Mouse (Mus musculus) intestine, embryonic 14.5 days (tissue): ENCODE data around the gene Ryr1. TPM values are rescaled to one million over a fixed set of nuclear protein-coding genes. Genes with fewer than 3 reads are reported as not detected.

ENCODE experiments used
- ATAC-seq: fragments of 200-750 bp; cut with Nextera tagmentation; replicated peaks from 2 replicates; pipeline ENCODE4 v1.8.0; 2017; ENCODE audit warnings: low read depth, moderate number of reproducible peaks, moderate TSS enrichment, moderate library complexity; ENCODE audit not compliant: low FRiP score, low TSS enrichment
- DNase-seq: peaks from one replicate; pipeline ENCODE4 v3.0.0-alpha.2; 2018; ENCODE audit warnings: low spot score
- H3K27ac ChIP-seq: fragments of 300-500 bp; sonication (generic); 2 replicates; pipeline ENCODE4 v1.5.1; 2014; ENCODE audit warnings: low read depth, mild to moderate bottlenecking, control low read depth
- H3K27me3 ChIP-seq: fragments of 300-500 bp; sonication (generic); replicated peaks from 2 replicates; pipeline ENCODE4 v1.6.1; 2014; ENCODE audit warnings: low read length, control low read depth; ENCODE audit not compliant: control insufficient read depth, insufficient read depth
- H3K36me3 ChIP-seq: fragments of 300-500 bp; sonication (generic); 2 replicates; pipeline ENCODE4 v1.6.1; 2014; ENCODE audit warnings: low read length, control low read depth; ENCODE audit not compliant: control insufficient read depth, insufficient read depth
- H3K4me1 ChIP-seq: fragments of 300-500 bp; sonication (generic); replicated peaks from 2 replicates; pipeline ENCODE4 v1.6.1; 2014; ENCODE audit warnings: low read length, control low read depth, mixed read lengths; ENCODE audit not compliant: control insufficient read depth, insufficient read depth
- H3K4me2 ChIP-seq: fragments of 300-500 bp; sonication (generic); 2 replicates; pipeline ENCODE4 v1.6.1; 2014; ENCODE audit warnings: low read length
- H3K4me3 ChIP-seq: fragments of 300-500 bp; sonication (generic); 2 replicates; pipeline ENCODE4 v1.5.1; 2014; ENCODE audit warnings: low read depth, low read length, control low read depth, mixed read lengths
- H3K9ac ChIP-seq: fragments of 300-500 bp; sonication (generic); 2 replicates; pipeline ENCODE4 v1.6.1; 2014; ENCODE audit warnings: mild to moderate bottlenecking, low read length
- H3K9me3 ChIP-seq: fragments of 300-500 bp; sonication (generic); 2 replicates; pipeline ENCODE4 v1.6.1; 2016; ENCODE audit warnings: low read length, control low read depth; ENCODE audit not compliant: control insufficient read depth
- WGBS: fragments of 180-500 bp; shearing (Covaris S2); extraction: QIAGEN DNeasy Blood & Tissue Kit; methylation state at CpG from one replicate; pipeline ENCODE4 v1.1.7; 2014; 5-methylcytosine and 5-hydroxymethylcytosine counted together
- microRNA counts: library from miRNA; unstranded; fragments of <30 nt; microRNA quantifications from one replicate; lab custom pipeline; 2016
- microRNA-seq: library from miRNA; unstranded; fragments of <30 nt; microRNA quantifications from one replicate; pipeline ENCODE4, GENCODE M21; 2016
- polyA plus RNA-seq: library from polyadenylated mRNA; unstranded; fragments of >200 nt; fragmentation: Nextera tagmentation; extraction: Ambion mirVana; gene quantifications from 2 replicates; pipeline ENCODE4 v1.2.1, GENCODE M21; 2014

Gene Ryr1
- polyA plus RNA-seq, 1 experiment from 2014 or later = 0.80 TPM

DNA sequence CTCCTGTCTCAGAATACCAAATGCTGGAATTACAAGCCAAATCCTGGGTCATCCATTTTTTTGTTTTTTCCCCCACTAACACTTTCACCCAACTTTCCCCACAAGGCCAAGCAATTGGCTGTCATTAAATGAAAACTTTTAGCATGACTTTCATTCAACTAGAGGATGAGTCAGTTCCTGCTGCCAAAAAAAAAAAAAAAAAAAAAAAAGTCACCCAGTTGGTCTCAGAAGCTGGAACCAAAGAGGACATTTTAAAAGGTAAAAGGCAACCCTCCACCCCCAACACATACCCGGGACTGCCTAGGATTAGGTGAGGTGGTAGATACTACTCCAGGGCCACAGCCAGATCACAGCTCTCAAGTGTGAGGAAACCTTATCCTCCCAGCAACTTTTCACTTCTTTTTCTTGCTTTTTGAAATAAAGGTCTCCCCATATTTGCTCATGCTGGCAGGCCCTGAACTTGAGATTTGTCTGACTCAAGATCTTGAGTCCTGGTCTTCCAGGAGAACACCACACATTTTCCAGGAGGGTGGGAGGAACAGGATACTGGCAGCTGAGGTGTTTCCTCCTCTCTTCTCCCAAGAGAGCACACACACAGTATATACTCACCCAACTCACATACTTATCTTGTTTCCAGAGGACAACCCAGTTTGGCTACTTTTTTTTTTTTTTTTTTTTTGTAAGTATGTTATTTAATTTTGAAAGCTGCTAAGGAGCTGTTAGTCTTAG lies 166.8 kb downstream of the Ryr1 start:
- no peak overlapping the region for H3K4me3 ChIP-seq
- ATAC-seq (no peak), DNase-seq (no peak)
- no peaks in the 10 kb centered on the region for H3K9me3 ChIP-seq
- no peak overlapping the region for H3K9ac ChIP-seq
- H3K4me2 ChIP-seq = peak overlapping the region; percentile 95
- H3K27me3 ChIP-seq = no peaks in the 10 kb centered on the region
- H3K36me3 ChIP-seq = 0 out of 2 replicates have a peak, but pooled peaks cover 6% of the 10 kb centered on the region
- peaks cover 61% of the 10 kb centered on the region for H3K4me1 ChIP-seq
- H3K27ac ChIP-seq = peak overlapping the region; percentile 29
- WGBS = 63% methylated on average over 1 of the region's 1 CpGs

GRCm38 (mm10) chr7:28957286-28957685 lies 167.7 kb downstream of the Ryr1 start:
- H3K4me3 ChIP-seq = no peak overlapping the region
- ATAC-seq (no peak), DNase-seq (no peak)
- peaks cover 69% of the 10 kb centered on the region for H3K4me1 ChIP-seq
- 0 out of 2 replicates have a peak, but pooled peaks cover 6% of the 10 kb centered on the region for H3K36me3 ChIP-seq
- no peak overlapping the region for H3K27ac ChIP-seq
- H3K27me3 ChIP-seq = no peaks in the 10 kb centered on the region
- no peak overlapping the region for H3K9ac ChIP-seq
- no peak overlapping the region for H3K4me2 ChIP-seq
- WGBS = 71% methylated on average over 6 of the region's 6 CpGs
- no peaks in the 10 kb centered on the region for H3K9me3 ChIP-seq

DNA sequence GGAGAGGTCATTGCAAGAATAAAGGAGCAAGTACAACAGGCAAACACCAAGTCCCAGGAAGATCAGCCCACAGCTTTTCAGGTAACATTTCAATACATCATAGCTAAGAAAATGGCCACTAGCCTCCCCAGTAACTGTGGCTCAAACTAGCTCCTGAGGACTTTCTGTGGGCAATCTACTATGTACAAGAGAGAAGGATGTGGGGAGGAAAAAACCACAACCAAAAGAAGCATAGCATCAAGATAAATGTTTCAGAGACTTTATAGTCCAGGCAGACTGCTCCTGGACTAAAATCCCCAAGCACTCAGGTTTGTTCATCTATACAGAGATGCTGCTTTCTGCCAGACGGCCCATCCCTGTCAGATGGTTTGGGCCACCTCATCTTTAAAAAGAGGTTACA lies 168.7 kb downstream of the Ryr1 start:
- Histone ChIP-seq H3K4me1 (peaks cover 80% of the 10 kb centered on the region), H3K27ac (0 out of 2 replicates have a peak overlapping the region, but pooled peaks have one; percentile 39), H3K4me2 (no peak overlapping the region), H3K36me3 (0 out of 2 replicates have a peak, but pooled peaks cover 9% of the 10 kb centered on the region), H3K9me3 (no peaks in the 10 kb centered on the region), H3K27me3 (no peaks in the 10 kb centered on the region), H3K9ac (no peak overlapping the region), H3K4me3 (no peak overlapping the region)
- no peak for DNase-seq
- WGBS = 91% methylated on average over 1 of the region's 1 CpGs
- no peak for ATAC-seq

DNA sequence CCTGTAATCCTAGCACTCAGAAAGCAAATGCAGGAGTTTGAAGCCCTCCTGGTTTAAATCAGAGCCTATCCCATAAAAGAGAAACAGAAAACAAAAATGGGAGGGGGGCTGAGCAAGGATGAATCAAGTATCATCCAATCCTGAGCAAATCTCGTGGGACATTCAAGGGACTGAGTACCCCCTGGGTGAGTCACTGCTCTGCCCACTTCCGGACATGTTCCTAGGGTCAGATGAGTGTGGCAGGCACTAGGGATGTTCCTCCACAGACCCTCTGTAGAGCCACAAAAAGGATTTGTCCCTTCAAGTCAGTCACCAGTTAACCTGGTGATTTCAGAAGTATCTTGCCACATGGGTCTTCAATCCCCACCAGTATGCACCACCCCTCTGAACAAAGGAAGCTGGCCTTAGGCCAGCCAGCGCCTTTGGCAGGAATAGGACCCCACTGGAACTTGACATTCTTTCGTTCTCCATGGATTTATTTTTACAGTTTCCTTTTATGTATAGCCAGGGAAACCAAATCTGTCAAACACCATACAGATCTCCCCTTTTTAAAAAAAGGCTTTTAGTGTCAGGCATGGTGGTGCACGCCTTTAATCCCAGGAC lies 169.6 kb downstream of the Ryr1 start:
- 60% methylated on average over 5 of the region's 5 CpGs for WGBS
- no peak for ATAC-seq
- no peak overlapping the region for H3K4me3 ChIP-seq
- H3K9ac ChIP-seq = no peak overlapping the region
- H3K4me1 ChIP-seq = peaks cover 85% of the 10 kb centered on the region
- no peak for DNase-seq
- H3K4me2 ChIP-seq = no peak overlapping the region; the same call in 1 of the 2 replicates
- H3K9me3 ChIP-seq = no peaks in the 10 kb centered on the region
- no peaks in the 10 kb centered on the region for H3K27me3 ChIP-seq
- peak overlapping the region; percentile 39; the same call in 1 of the 2 replicates for H3K27ac ChIP-seq
- H3K36me3 ChIP-seq = 0 out of 2 replicates have a peak, but pooled peaks cover 16% of the 10 kb centered on the region

DNA sequence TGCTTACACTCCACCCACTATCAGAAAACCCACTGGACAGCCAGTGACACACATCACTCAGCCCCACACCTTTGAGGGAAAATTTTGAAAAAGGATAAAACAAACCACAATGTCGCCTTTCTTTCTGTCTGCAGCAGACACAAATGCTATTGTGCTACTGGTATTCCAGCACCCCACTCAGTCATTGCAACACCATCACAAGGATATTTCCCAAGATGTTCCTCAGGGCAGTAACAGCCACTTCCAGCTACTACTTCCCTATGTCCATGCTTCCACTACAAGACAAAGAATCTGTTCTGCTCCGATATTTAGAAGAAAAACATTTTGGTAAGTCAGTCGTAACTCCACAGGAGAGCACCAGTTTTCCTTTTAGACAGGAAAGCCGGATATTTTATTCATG lies 170.2 kb downstream of the Ryr1 start:
- H3K4me3 ChIP-seq = no peak overlapping the region
- WGBS = 79% methylated on average over 4 of the region's 4 CpGs
- H3K4me1 ChIP-seq = peaks cover 80% of the 10 kb centered on the region
- no peak overlapping the region for H3K4me2 ChIP-seq
- no peak overlapping the region for H3K9ac ChIP-seq
- no peaks in the 10 kb centered on the region for H3K9me3 ChIP-seq
- no peaks in the 10 kb centered on the region for H3K27me3 ChIP-seq
- 0 out of 2 replicates have a peak, but pooled peaks cover 16% of the 10 kb centered on the region for H3K36me3 ChIP-seq
- DNase-seq (no peak), ATAC-seq (no peak)
- no peak overlapping the region for H3K27ac ChIP-seq

DNA sequence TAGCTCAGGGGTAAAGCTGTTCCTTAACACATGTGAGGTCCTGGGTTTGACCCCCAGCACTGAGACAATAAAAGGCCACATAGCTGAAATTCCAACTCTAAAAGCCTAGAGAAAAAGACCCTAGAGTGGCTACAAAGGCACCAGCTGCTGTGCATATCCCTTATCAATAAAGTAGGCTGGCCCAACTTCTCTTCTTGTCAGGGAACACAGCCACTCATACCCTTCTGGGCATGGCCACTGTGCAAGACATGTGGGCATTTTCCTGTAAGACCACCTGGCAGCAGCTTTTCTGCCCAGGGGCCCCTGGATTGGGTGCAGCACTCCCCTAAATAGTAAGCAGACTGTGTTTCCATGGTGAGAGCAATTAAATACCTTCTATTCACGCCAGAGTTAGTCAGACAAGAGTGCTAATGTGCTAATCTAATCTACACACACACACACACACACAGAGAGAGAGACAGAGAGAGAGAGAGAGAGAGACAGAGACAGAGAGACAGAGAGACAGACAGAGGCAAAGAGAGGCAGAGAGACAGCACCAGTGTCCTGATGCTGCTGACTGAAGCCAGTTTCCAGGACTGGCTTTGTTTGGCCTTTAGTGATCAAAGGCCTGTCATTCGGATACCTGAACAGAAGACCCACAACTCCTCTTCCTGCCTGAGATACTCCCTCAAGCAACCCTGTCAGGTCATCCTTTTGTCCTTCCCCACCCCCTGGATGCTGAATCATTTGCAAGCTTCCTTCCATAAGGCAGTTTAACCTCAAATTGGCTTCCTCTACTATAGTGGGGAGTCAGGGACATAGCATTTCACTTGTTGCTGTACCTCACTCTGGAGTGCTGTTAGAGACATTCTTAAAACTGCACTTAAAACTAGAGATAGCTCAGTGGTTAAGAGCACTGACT lies 171.3 kb downstream of the Ryr1 start:
- Histone ChIP-seq H3K4me3 (no peak overlapping the region), H3K36me3 (0 out of 2 replicates have a peak, but pooled peaks cover 16% of the 10 kb centered on the region), H3K27ac (peak overlapping the region; percentile 66), H3K9me3 (no peaks in the 10 kb centered on the region), H3K9ac (0 out of 2 replicates have a peak overlapping the region, but pooled peaks have one; percentile 8), H3K4me1 (peaks cover 80% of the 10 kb centered on the region), H3K4me2 (no peak overlapping the region), H3K27me3 (no peaks in the 10 kb centered on the region)
- WGBS = 17% methylated on average over 2 of the region's 2 CpGs
- ATAC-seq = no peak
- DNase-seq = no peak

MicroRNAs within 50 kb of the gene (microRNA counts, 519-probe panel; counts per million panel counts)
- microRNA mmu-miR-1963 (lab: Ali Mortazavi, UCI) = 2,015 counts per million, percentile 15 among the panel's probes with 10 or more counts

Small RNAs within 50 kb of the gene (microRNA-seq; reads per million reads assigned to microRNA genes)
- gene Gm44408 (not detected), gene Mir1963 (not detected)

Other genes starting within 250 kb of the Ryr1 start
- 0.23 and 0.44 TPM in 2 replicates for gene Capn12, start 243.8 kb downstream of the Ryr1 start, polyA plus RNA-seq
- 298 and 300 TPM in 2 replicates for gene Actn4, start 162.8 kb downstream of the Ryr1 start, polyA plus RNA-seq
- 444 and 452 TPM in 2 replicates for gene Eif3k, start 143.3 kb downstream of the Ryr1 start, polyA plus RNA-seq
- gene Map4k1, start 143.1 kb downstream of the Ryr1 start, polyA plus RNA-seq = 10.0 and 11.6 TPM in 2 replicates
- gene Rasgrp4, start 9.7 kb upstream of the Ryr1 start, polyA plus RNA-seq = 0.54 and 0.96 TPM in 2 replicates
- 25.9 and 26.1 TPM in 2 replicates for gene Fam98c, start 31.1 kb upstream of the Ryr1 start, polyA plus RNA-seq
- 0.58 and 1.0 TPM in 2 replicates for gene Ggn, start 45.0 kb upstream of the Ryr1 start, polyA plus RNA-seq
- 3.8 and 4.7 TPM in 2 replicates for gene Spred3, start 45.2 kb upstream of the Ryr1 start, polyA plus RNA-seq
- 277 and 280 TPM in 2 replicates for gene Psmd8, start 55.5 kb upstream of the Ryr1 start, polyA plus RNA-seq
- 0.78 and 1.5 TPM in 2 replicates for gene Catsperg1, start 88.9 kb upstream of the Ryr1 start, polyA plus RNA-seq
- gene Kcnk6, start 107.3 kb upstream of the Ryr1 start, polyA plus RNA-seq = 0.65 and 0.86 TPM in 2 replicates
- gene Yif1b, start 113.2 kb upstream of the Ryr1 start, polyA plus RNA-seq = 94.3 and 97.3 TPM in 2 replicates
- gene 2200002D01Rik, start 123.3 kb upstream of the Ryr1 start, polyA plus RNA-seq = 76.9 and 111 TPM in 2 replicates
- 470 and 522 TPM in 2 replicates for gene Spint2, start 156.7 kb upstream of the Ryr1 start, polyA plus RNA-seq
- gene Ppp1r14a, start 164.1 kb upstream of the Ryr1 start, polyA plus RNA-seq = 59.7 and 66.5 TPM in 2 replicates
- 7.4 and 8.8 TPM in 2 replicates for gene Dpf1, start 178.8 kb upstream of the Ryr1 start, polyA plus RNA-seq